Mouse (Mus musculus): ENCODE measurements around the gene Ttll5. TPM values are rescaled to one million over a fixed set of nuclear protein-coding genes. Genes with fewer than 3 reads are reported as not detected.
A peak's percentile ranks its signal among the peaks of the same experiment; 100 is the strongest.

Gene Ttll5
- polyA plus RNA-seq, 1 experiment from 2014 or later = 14.2 TPM

- Histone ChIP-seq H3K27me3 (no peaks in the 10 kb centered on the region), H3K9me3 (no peaks in the 10 kb centered on the region), H3K27ac (no peak overlapping the region), H3K4me3 (no peak overlapping the region), H3K4me2 (no peak overlapping the region), H3K9ac (no peak overlapping the region), H3K4me1 (replicated peaks) (peaks cover 22% of the 10 kb centered on the region), H3K36me3 (no peaks in the 10 kb centered on the region)
- WGBS = 63% methylated on average over 7 of the region's 7 CpGs
- no peak for ATAC-seq (ENCODE audit: low FRiP score)
Observed at GRCm38 (mm10) chr12:85986024-85986423, 161.6 kb downstream of the Ttll5 start.

- Histone ChIP-seq H3K9ac (peak overlapping the region; percentile 35; the same call in 1 of the 2 replicates), H3K4me1 (replicated peaks) (peaks cover 22% of the 10 kb centered on the region), H3K4me2 (peak overlapping the region; percentile 17; the same call in 1 of the 2 replicates), H3K27me3 (no peaks in the 10 kb centered on the region), H3K27ac (peak overlapping the region; percentile 64), H3K9me3 (no peaks in the 10 kb centered on the region), H3K36me3 (no peaks in the 10 kb centered on the region), H3K4me3 (no peak overlapping the region)
- ATAC-seq (ENCODE audit: low FRiP score) = peak; percentile 49; the same call in 1 of the 2 replicates
- 42% methylated on average over 13 of the region's 13 CpGs for WGBS
Observed at GRCm38 (mm10) chr12:85986540-85987443, 162.3 kb downstream of the Ttll5 start.

GRCm38 (mm10) chr12:85987444-85987889, 163.0 kb downstream of the Ttll5 start:
- no peak overlapping the region for H3K4me3 ChIP-seq
- WGBS = 55% methylated on average over 5 of the region's 5 CpGs
- H3K27me3 ChIP-seq = no peaks in the 10 kb centered on the region
- peaks cover 27% of the 10 kb centered on the region for H3K4me1 ChIP-seq (replicated peaks)
- H3K36me3 ChIP-seq = no peaks in the 10 kb centered on the region
- 0 out of 2 replicates have a peak overlapping the region, but pooled peaks have one; percentile 64 for H3K27ac ChIP-seq
- peak overlapping the region; percentile 17; the same call in 1 of the 2 replicates for H3K4me2 ChIP-seq
- H3K9ac ChIP-seq = no peak overlapping the region
- no peak for ATAC-seq (ENCODE audit: low FRiP score)
- no peaks in the 10 kb centered on the region for H3K9me3 ChIP-seq

- no peak for ATAC-seq (ENCODE audit: low FRiP score)
- Histone ChIP-seq H3K4me1 (replicated peaks) (peaks cover 28% of the 10 kb centered on the region), H3K4me2 (no peak overlapping the region), H3K36me3 (no peaks in the 10 kb centered on the region), H3K4me3 (no peak overlapping the region), H3K27me3 (no peaks in the 10 kb centered on the region), H3K27ac (no peak overlapping the region), H3K9ac (no peak overlapping the region), H3K9me3 (no peaks in the 10 kb centered on the region)
- WGBS = 95% methylated on average over 4 of the region's 4 CpGs
Observed at GRCm38 (mm10) chr12:85988121-85988520, 163.7 kb downstream of the Ttll5 start.

- H3K27me3 ChIP-seq = no peaks in the 10 kb centered on the region
- 91% methylated on average over 4 of the region's 4 CpGs for WGBS
- H3K36me3 ChIP-seq = no peaks in the 10 kb centered on the region
- H3K9me3 ChIP-seq = no peaks in the 10 kb centered on the region
- H3K4me1 ChIP-seq (replicated peaks) = peaks cover 28% of the 10 kb centered on the region
- H3K4me3 ChIP-seq = no peak overlapping the region
- no peak overlapping the region for H3K27ac ChIP-seq
- no peak overlapping the region for H3K4me2 ChIP-seq
- ATAC-seq (ENCODE audit: low FRiP score) = no peak
- no peak overlapping the region for H3K9ac ChIP-seq
Observed at GRCm38 (mm10) chr12:85988818-85989377, 164.4 kb downstream of the Ttll5 start.

- no peak overlapping the region for H3K4me3 ChIP-seq
- H3K4me2 ChIP-seq = no peak overlapping the region
- no peak overlapping the region for H3K9ac ChIP-seq
- no peak overlapping the region for H3K27ac ChIP-seq
- no peaks in the 10 kb centered on the region for H3K9me3 ChIP-seq
- peaks cover 11% of the 10 kb centered on the region for H3K36me3 ChIP-seq
- no peaks in the 10 kb centered on the region for H3K27me3 ChIP-seq
- H3K4me1 ChIP-seq (replicated peaks) = peaks cover 10% of the 10 kb centered on the region
- no peak for ATAC-seq (ENCODE audit: low FRiP score)
- WGBS = 44% methylated on average over 7 of the region's 7 CpGs
Observed at GRCm38 (mm10) chr12:85992013-85992837, 167.8 kb downstream of the Ttll5 start.

GRCm38 (mm10) chr12:85992838-85993234, 168.4 kb downstream of the Ttll5 start:
- Histone ChIP-seq H3K4me1 (replicated peaks) (0 out of 2 replicates have a peak, but pooled peaks cover 7% of the 10 kb centered on the region), H3K4me2 (no peak overlapping the region), H3K27me3 (no peaks in the 10 kb centered on the region), H3K27ac (no peak overlapping the region), H3K36me3 (peaks cover 11% of the 10 kb centered on the region), H3K4me3 (no peak overlapping the region), H3K9ac (no peak overlapping the region), H3K9me3 (no peaks in the 10 kb centered on the region)
- no peak for ATAC-seq (ENCODE audit: low FRiP score)
- WGBS = 90% methylated on average over 2 of the region's 2 CpGs

- H3K9me3 ChIP-seq = no peaks in the 10 kb centered on the region
- no peak overlapping the region for H3K27ac ChIP-seq
- H3K4me2 ChIP-seq = no peak overlapping the region
- 0 out of 2 replicates have a peak, but pooled peaks cover 7% of the 10 kb centered on the region for H3K4me1 ChIP-seq (replicated peaks)
- no peaks in the 10 kb centered on the region for H3K27me3 ChIP-seq
- H3K36me3 ChIP-seq = peaks cover 11% of the 10 kb centered on the region
- 85% methylated on average over 5 of the region's 5 CpGs for WGBS
- no peak for ATAC-seq (ENCODE audit: low FRiP score)
- no peak overlapping the region for H3K9ac ChIP-seq
- no peak overlapping the region for H3K4me3 ChIP-seq
Observed at GRCm38 (mm10) chr12:85993790-85994360, 169.4 kb downstream of the Ttll5 start.

GRCm38 (mm10) chr12:86000641-86001073, 176.2 kb downstream of the Ttll5 start:
- Histone ChIP-seq H3K4me2 (no peak overlapping the region), H3K9ac (no peak overlapping the region), H3K36me3 (peaks cover 11% of the 10 kb centered on the region), H3K27ac (peak overlapping the region; percentile 49; the same call in 1 of the 2 replicates), H3K27me3 (no peaks in the 10 kb centered on the region), H3K4me3 (no peak overlapping the region), H3K9me3 (no peaks in the 10 kb centered on the region), H3K4me1 (replicated peaks) (peaks cover 16% of the 10 kb centered on the region; the same call in 1 of the 2 replicates)
- WGBS = 36% methylated on average over 9 of the region's 9 CpGs
- ATAC-seq (ENCODE audit: low FRiP score) = 0 out of 2 replicates have a peak, but pooled peaks have one; percentile 49

GRCm38 (mm10) chr12:86001120-86001655, 176.7 kb downstream of the Ttll5 start:
- peaks cover 16% of the 10 kb centered on the region; the same call in 1 of the 2 replicates for H3K4me1 ChIP-seq (replicated peaks)
- H3K4me3 ChIP-seq = no peak overlapping the region
- ATAC-seq (ENCODE audit: low FRiP score) = no peak
- H3K36me3 ChIP-seq = peaks cover 8% of the 10 kb centered on the region
- peak overlapping the region; percentile 49; the same call in 1 of the 2 replicates for H3K27ac ChIP-seq
- no peaks in the 10 kb centered on the region for H3K27me3 ChIP-seq
- H3K4me2 ChIP-seq = no peak overlapping the region
- WGBS = 69% methylated on average over 7 of the region's 7 CpGs
- H3K9ac ChIP-seq = no peak overlapping the region
- no peaks in the 10 kb centered on the region for H3K9me3 ChIP-seq

- Histone ChIP-seq H3K27ac (no peak overlapping the region), H3K4me2 (no peak overlapping the region), H3K36me3 (no peaks in the 10 kb centered on the region), H3K9ac (no peak overlapping the region), H3K9me3 (no peaks in the 10 kb centered on the region), H3K4me1 (replicated peaks) (peaks cover 23% of the 10 kb centered on the region), H3K27me3 (no peaks in the 10 kb centered on the region), H3K4me3 (no peak overlapping the region)
- ATAC-seq (ENCODE audit: low FRiP score) = no peak
- WGBS = 97% methylated on average over 3 of the region's 3 CpGs
Observed at GRCm38 (mm10) chr12:86004627-86005026, 180.2 kb downstream of the Ttll5 start.
